Mouse (Mus musculus): ENCODE measurements at regions not wholly inside any gene's neighbourhood (a gene's known extent, or its start where the extent isn't known, plus 50 kb on each side); places are given as distances from the start of the nearest gene placed in this dataset.

DNA sequence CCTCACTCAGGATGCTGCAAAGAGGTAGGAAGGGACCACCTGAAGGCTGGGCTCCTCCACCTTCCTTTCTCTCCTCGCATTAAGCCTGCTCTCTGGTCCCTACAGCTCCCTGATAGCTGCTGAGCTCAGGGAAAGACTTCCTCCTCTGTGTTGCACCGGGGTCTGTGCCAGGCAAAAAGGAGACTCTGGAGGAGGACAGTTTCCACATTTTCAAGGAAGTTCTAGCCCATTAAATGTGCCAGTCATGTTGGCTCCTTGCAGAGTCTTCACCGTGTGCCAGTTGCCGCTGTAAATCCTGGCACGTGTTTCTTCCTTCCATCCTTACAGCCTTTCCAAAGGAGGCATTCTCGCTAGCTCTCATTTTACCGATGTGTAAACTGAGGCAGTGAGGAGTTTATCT is 160.6 kb upstream of the Vstm2b start:
- DNase-seq (ENCODE audit: extremely low read depth, insufficient read length, low spot score): no peak

GRCm38 (mm10) chr7:40738174-40738573 is 160.0 kb upstream of the Vstm2b start:
- no peak for DNase-seq (ENCODE audit: extremely low read depth, insufficient read length, low spot score)

- DNase-seq (ENCODE audit: extremely low read depth, insufficient read length, low spot score): no peak
Observed at GRCm38 (mm10) chr7:40742553-40743151, 155.5 kb upstream of the Vstm2b start.

GRCm38 (mm10) chr7:40751779-40752178 is 146.3 kb upstream of the Vstm2b start:
- no peak for DNase-seq (ENCODE audit: extremely low read depth, insufficient read length, low spot score)

DNA sequence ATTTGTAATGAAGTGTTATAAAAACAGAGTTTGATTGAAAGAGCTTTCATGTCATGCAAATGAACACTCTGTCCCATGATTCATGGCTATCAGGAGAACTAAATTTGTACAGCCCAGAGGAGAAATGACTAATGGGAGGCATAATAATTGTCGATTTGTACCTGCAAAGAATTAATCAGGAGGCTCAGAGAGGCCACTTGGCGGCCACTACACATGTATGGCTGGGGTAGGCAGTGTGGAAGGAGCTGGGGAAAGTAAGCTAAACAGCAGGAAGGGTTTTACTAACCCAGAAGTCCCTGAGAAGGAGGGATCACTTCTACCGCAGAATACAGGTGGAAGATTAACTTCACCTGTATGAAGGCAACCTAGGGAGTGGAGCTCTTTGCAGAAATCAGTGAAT is 145.9 kb upstream of the Vstm2b start:
- DNase-seq (ENCODE audit: extremely low read depth, insufficient read length, low spot score): no peak

DNA sequence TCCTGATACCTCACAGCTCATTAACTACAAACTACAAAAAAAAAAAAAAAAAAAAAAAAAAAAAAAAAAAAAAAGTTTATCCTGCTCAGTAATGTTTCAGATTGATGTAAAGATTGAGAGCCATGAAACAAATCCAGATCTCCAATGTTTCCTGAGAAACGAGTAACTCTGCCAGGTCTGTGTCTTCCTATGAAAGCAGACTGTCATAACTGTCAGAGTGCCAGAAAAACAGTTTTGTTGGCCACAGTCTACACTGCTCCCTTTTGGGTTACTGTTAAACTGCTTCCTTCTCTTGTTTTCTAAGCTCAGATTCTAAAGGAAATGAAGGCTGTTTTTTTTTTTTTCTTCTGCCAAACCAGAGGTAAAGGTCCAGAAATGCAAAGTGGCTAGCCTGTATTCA is 144.6 kb upstream of the Vstm2b start:
- no peak for DNase-seq (ENCODE audit: extremely low read depth, insufficient read length, low spot score)

DNA sequence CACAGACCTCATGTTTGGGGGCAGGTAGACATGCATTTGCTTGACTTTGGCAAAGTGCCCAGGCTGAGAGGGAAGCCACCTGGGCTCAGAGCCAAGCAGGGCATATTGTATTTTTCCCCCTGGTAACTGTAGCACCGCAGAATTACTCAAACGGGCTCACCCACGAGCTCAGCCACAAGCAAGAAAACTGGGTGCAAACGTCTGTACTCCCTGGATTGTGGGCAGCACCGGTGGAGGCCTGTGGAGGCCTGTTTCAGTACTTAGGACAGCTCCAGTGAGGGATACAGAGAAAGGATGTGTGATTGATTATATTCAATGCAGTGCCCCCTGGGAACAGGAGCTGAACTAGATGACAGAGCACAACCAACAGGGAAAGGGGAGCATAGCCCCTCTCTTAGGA is 135.6 kb upstream of the Vstm2b start:
- DNase-seq (ENCODE audit: extremely low read depth, insufficient read length, low spot score): no peak

DNA sequence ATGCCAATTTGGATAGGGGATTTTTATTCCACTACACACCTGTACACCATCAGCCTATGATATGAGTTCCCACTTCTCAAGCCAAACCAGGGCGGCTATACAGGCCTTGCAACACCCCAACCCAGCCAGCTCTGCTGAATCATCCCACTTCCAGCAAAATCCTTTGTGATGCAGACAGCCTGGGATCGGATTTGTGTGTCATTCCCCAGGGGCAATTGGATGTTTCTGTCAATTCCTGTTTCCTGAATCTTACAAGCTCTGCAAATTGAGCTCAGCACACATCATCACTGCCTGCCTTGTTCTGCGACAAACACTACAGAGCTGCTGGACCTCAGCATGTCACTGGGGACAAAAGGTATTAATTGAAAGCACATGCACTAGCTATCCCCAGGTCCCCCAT is 132.0 kb upstream of the Vstm2b start:
- no peak for DNase-seq (ENCODE audit: extremely low read depth, insufficient read length, low spot score)

DNA sequence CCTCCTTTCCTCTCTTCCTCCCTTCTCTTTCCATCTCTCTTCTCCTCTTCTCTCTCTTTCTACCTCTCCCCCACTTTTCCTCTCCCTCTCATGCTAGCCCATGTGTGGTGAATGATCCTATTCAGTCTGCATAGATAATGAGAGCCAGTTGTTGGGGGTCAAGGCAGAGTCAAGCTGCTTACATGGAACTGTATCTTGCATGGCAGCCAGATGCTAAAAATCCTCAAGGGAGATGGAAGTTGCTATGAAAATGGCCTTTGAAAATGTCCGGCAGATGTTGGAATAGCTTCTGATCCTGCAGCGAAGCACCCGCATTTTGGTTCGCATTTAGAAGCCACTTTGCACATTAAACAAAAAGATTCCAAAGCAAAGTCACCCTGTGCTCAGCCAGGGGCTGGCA is 121.9 kb upstream of the Vstm2b start:
- no peak for DNase-seq (ENCODE audit: extremely low read depth, insufficient read length, low spot score)

GRCm38 (mm10) chr7:40784906-40785305 is 113.2 kb upstream of the Vstm2b start:
- DNase-seq (ENCODE audit: extremely low read depth, insufficient read length, low spot score): no peak

DNA sequence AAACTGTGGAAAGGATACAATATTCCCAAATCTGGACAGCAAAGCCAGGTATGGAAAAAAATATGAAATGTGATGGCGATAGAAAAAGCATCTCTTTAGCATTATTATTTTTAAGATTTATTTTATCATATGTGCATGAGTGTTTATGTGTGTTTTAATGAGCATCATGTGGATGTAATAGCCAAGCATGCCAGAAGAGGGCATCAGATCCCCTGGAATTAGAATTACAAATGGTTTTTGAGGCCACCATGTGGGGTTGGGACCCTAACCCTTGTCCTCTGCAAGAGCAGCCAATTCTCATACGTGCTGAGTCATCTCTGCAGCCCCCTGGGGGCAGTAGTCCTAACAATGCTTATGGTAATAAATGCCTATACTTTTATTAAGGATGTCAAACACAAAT is 111.4 kb upstream of the Vstm2b start:
- no peak for DNase-seq (ENCODE audit: extremely low read depth, insufficient read length, low spot score)

- DNase-seq (ENCODE audit: extremely low read depth, insufficient read length, low spot score): no peak
Observed at GRCm38 (mm10) chr7:40788486-40788885, 109.6 kb upstream of the Vstm2b start.

DNA sequence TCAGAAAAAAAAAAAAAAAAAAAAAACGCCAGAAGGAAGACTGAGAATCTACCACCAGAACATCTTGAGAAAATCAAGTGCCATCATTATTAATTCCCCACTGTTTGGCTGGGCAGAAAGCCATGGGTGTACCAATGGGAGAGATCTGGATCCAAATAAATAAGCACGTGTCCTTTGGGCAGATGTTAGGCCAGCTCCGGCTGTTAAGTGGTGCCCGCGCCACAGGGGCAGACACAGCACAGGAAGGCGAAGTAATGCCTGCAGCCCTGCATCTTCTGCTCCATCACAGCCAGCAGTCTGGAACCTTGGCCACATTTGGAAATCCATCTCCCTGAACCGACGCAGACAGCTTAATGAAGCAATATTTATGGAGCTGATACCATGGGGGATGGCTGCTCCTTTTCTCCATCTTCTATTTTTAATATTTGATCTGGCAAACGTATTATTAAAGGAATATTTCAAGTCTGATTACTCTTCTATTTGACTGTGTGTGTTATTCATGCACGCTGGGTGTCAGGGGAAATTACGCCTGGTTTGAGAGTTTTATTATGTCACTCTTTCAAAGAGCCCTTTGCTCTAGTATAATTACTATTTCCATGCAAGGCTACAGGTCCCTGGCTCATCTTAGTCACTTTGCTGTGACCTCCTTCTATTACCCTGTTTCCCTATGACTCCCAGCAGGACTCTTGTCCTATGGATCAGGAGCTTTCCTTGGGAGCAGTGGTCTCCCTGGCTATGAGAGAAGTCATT is 103.5 kb upstream of the Vstm2b start:
- DNase-seq (ENCODE audit: extremely low read depth, insufficient read length, low spot score): no peak

GRCm38 (mm10) chr7:40799794-40800193 is 98.3 kb upstream of the Vstm2b start:
- DNase-seq (ENCODE audit: extremely low read depth, insufficient read length, low spot score): no peak

DNA sequence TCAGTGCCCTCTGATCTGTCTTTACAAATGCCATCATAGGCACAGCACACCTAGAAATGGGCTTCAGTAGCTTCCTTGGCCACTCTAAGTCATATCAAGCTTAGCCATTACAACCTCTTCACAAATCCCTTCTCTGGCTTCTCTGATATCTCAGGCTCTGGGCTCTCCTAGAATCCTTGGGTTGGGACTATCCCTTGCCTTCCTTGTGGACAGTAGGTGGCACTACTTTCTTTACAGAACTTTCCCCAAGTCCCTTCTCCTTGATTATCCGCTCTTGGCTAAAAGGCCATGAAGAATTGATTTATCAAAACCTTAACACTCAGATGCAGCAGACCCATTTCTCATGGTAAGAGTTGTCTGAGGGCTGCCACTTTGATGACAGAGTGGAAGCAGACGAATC is 96.8 kb upstream of the Vstm2b start:
- DNase-seq (ENCODE audit: extremely low read depth, insufficient read length, low spot score): no peak

DNA sequence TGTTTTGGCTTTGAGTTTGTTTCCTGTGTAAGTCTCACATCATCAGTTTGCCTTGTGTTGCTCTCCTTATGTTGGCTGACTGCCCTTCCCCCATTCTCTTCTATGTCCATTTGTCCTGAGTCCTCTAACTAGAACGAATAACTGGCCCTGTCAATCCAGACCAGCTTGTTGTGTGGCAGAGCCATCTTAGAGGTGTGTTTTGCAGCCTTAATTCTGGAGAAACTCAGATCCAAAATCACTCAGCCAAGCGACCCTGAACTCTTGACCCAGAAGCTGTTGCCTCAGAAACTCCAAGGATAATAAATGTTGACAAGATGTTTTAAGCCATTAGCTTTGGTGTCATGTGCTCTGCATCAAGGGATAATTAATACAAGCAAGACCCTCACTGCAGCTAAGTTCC is 92.9 kb upstream of the Vstm2b start:
- no peak for DNase-seq (ENCODE audit: extremely low read depth, insufficient read length, low spot score)

DNA sequence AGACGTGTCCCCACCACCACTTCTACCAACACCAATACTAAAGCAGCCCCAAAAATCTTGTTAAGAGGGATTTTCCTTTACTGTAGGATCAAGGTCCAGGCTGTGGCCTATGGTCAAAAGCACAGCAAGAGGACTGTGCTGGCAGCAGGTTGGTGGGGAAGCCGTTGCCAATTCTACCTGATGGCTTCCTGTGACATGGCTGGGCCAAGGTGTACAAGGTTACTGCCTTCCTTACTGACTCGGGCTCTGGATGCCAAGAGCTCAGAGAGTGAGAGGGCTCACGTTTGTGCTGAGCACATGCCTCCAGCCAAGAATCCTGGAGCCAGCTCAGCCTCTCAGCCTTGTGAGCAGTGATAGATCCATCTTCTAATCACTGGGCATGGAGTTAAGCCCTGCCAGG is 92.3 kb upstream of the Vstm2b start:
- DNase-seq (ENCODE audit: extremely low read depth, insufficient read length, low spot score): no peak

GRCm38 (mm10) chr7:40812952-40813351 is 85.2 kb upstream of the Vstm2b start:
- no peak for DNase-seq (ENCODE audit: extremely low read depth, insufficient read length, low spot score)

- no peak for DNase-seq (ENCODE audit: extremely low read depth, insufficient read length, low spot score)
Observed at GRCm38 (mm10) chr7:40825141-40825742, 72.9 kb upstream of the Vstm2b start.

DNA sequence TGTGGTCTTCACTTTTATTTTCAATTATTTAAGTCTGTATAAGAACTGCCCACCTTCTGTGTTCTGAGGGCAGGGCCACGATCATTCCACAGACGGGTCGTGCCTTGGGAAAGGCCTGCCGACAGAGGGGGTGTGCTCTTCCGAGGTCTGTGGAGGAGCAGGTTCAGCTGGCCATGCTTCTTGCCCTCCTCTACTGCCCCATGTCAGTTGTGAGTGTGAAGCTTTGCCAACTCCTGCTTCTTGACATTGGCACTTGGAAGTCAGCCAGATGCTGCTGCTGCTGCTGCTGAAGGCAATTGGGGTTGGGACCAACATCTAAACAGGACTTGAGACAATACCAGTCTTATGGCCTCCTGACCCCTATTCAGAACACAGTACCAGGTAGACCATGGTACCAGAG is 68.6 kb upstream of the Vstm2b start:
- no peak for DNase-seq (ENCODE audit: extremely low read depth, insufficient read length, low spot score)

GRCm38 (mm10) chr7:40831583-40831982 is 66.5 kb upstream of the Vstm2b start:
- no peak for DNase-seq (ENCODE audit: extremely low read depth, insufficient read length, low spot score)

GRCm38 (mm10) chr7:40842344-40842992 is 55.7 kb upstream of the Vstm2b start:
- no peak for DNase-seq (ENCODE audit: extremely low read depth, insufficient read length, low spot score)
